Mouse (Mus musculus) ES-Bruce4 (cell line): ENCODE data around the gene Doc2a. TPM values are rescaled to one million over a fixed set of nuclear protein-coding genes. Genes with fewer than 3 reads are reported as not detected.

Experiments
- H3K27ac ChIP-seq: 2 replicates; pipeline ENCODE4 v1.5.1; 2012; ENCODE audit warnings: low read length, inconsistent platforms; ENCODE audit not compliant: insufficient read depth
- H3K27me3 ChIP-seq: 2 replicates; pipeline ENCODE4 v1.6.1; 2012; ENCODE audit warnings: mild to moderate bottlenecking, low read length, inconsistent platforms; ENCODE audit not compliant: control insufficient read depth, poor library complexity, insufficient read depth, severe bottlenecking
- H3K36me3 ChIP-seq: 2 replicates; pipeline ENCODE4 v1.6.1; 2012; ENCODE audit warnings: inconsistent platforms, mild to moderate bottlenecking, low read length, moderate library complexity; ENCODE audit not compliant: control insufficient read depth, poor library complexity, insufficient read depth, severe bottlenecking
- H3K4me1 ChIP-seq: one replicate; pipeline ENCODE4 v1.8.1; 2011; ENCODE audit warnings: low read length; ENCODE audit not compliant: control insufficient read depth, insufficient read depth
- H3K4me3 ChIP-seq: 2 replicates; pipeline ENCODE4 v1.5.1; 2011; ENCODE audit warnings: low read depth, mild to moderate bottlenecking, low read length
- H3K9ac ChIP-seq: 2 replicates; pipeline ENCODE4 v1.6.1; 2012; ENCODE audit warnings: low read depth, mild to moderate bottlenecking, inconsistent platforms; ENCODE audit not compliant: poor library complexity, severe bottlenecking
- H3K9me3 ChIP-seq: replicated peaks from 2 replicates; pipeline ENCODE4 v1.6.1; 2012; ENCODE audit warnings: mild to moderate bottlenecking, low read length, inconsistent platforms; ENCODE audit not compliant: control insufficient read depth, poor library complexity, insufficient read depth, severe bottlenecking
- CTCF ChIP-seq: IDR thresholded peaks from one replicate; pipeline ENCODE4 v1.8.1; 2011; ENCODE audit warnings: low read depth, low read length
- EP300 ChIP-seq: IDR thresholded peaks from 2 replicates; pipeline ENCODE4 v1.6.1; 2011; ENCODE audit warnings: low read depth, low read length; ENCODE audit not compliant: insufficient read depth
- POLR2A ChIP-seq: IDR thresholded peaks from one replicate; pipeline ENCODE4 v1.8.1; 2011; ENCODE audit warnings: low read length; ENCODE audit not compliant: insufficient read depth
- polyA plus RNA-seq: library from polyadenylated mRNA; stranded (reverse); fragments of >200 nt; gene quantifications from 2 replicates; pipeline ENCODE4 v1.2.4, GENCODE M21; 2011; ENCODE audit warnings: low read depth; ENCODE audit not compliant: missing spikeins, insufficient read depth, insufficient read length

Doc2a gene
- polyA plus RNA-seq, 1 experiment, result 3.3 TPM

- H3K4me3 ChIP-seq, result no peak overlapping the region
- no peaks in the 10 kb centered on the region for H3K9me3 ChIP-seq
- no peak overlapping the region for H3K9ac ChIP-seq
- H3K4me1 ChIP-seq, result no peaks in the 10 kb centered on the region
- H3K27me3 ChIP-seq, result no peaks in the 10 kb centered on the region
- peaks cover 38% of the 10 kb centered on the region for H3K36me3 ChIP-seq
- TF ChIP-seq CTCF (no peak), POLR2A (no peak), EP300 (no peak)
- H3K27ac ChIP-seq, result no peak overlapping the region
Measured at GRCm38 (mm10) chr7:126869780-126870519, 22.7 kb downstream of the Doc2a start.

- peaks cover 39% of the 10 kb centered on the region for H3K36me3 ChIP-seq
- TF ChIP-seq EP300 (no peak), CTCF (no peak), POLR2A (no peak)
- H3K9ac ChIP-seq, result no peak overlapping the region
Measured at GRCm38 (mm10) chr7:126870520-126870891, 23.3 kb downstream of the Doc2a start.

GRCm38 (mm10) chr7:126877239-126877638 is 30.0 kb downstream of the Doc2a start:
- H3K4me1 ChIP-seq, result peaks cover 2% of the 10 kb centered on the region
- H3K27ac ChIP-seq, result no peak overlapping the region
- H3K36me3 ChIP-seq, result peaks cover 65% of the 10 kb centered on the region

More at GRCm38 (mm10) chr7:126870520-126870891, 23.3 kb downstream of the Doc2a start:
- Histone ChIP-seq H3K27me3 (no peaks in the 10 kb centered on the region), H3K4me3 (no peak overlapping the region), H3K9me3 (no peaks in the 10 kb centered on the region), H3K27ac (no peak overlapping the region), H3K4me1 (no peaks in the 10 kb centered on the region)

GRCm38 (mm10) chr7:126881040-126881439 is 33.8 kb downstream of the Doc2a start:
- no peak overlapping the region for H3K9ac ChIP-seq

More at GRCm38 (mm10) chr7:126877239-126877638, 30.0 kb downstream of the Doc2a start:
- Histone ChIP-seq H3K27me3 (no peaks in the 10 kb centered on the region), H3K9ac (no peak overlapping the region), H3K4me3 (no peak overlapping the region), H3K9me3 (no peaks in the 10 kb centered on the region)
- no peak for TF ChIP-seq CTCF
- TF ChIP-seq POLR2A, result no peak
- no peak for TF ChIP-seq EP300

GRCm38 (mm10) chr7:126883731-126884181 is 36.5 kb downstream of the Doc2a start:
- no peak overlapping the region for H3K27ac ChIP-seq
- H3K9me3 ChIP-seq, result no peaks in the 10 kb centered on the region
- H3K36me3 ChIP-seq, result peaks cover 18% of the 10 kb centered on the region
- H3K27me3 ChIP-seq, result no peaks in the 10 kb centered on the region
- peak overlapping the region; percentile 91 for H3K4me3 ChIP-seq
- peaks cover 4% of the 10 kb centered on the region for H3K4me1 ChIP-seq
- TF ChIP-seq EP300 (no peak), POLR2A (no peak), CTCF (no peak)
- peak overlapping the region; percentile 72 for H3K9ac ChIP-seq

More at GRCm38 (mm10) chr7:126881040-126881439, 33.8 kb downstream of the Doc2a start:
- H3K36me3 ChIP-seq, result peaks cover 42% of the 10 kb centered on the region
- H3K9me3 ChIP-seq, result no peaks in the 10 kb centered on the region
- H3K4me1 ChIP-seq, result peaks cover 4% of the 10 kb centered on the region
- no peak for TF ChIP-seq POLR2A
- no peak for TF ChIP-seq EP300
- no peak for TF ChIP-seq CTCF
- no peak overlapping the region for H3K27ac ChIP-seq
- no peaks in the 10 kb centered on the region for H3K27me3 ChIP-seq
- no peak overlapping the region for H3K4me3 ChIP-seq
